Comparison of ENCODE assay signal across 8 mouse cellular contexts in genomic region chrX:73798502-73798901, GRCm38 (mm10). TPM values are rescaled to one million over a fixed set of nuclear protein-coding genes. Genes with fewer than 3 reads are reported as not detected.
DNase-seq lines count a peak whose midpoint lies in the region; ATAC-seq lines count a peak whose summit lies in the region.

No protein-coding gene starts in this region.

- H3K4me1 ChIP-seq in forebrain, embryonic 12.5 days: no peaks in the 10 kb centered on the region

- WGBS in forebrain, embryonic 12.5 days: 51% methylated on average over 9 of the region's 9 CpGs

- H3K4me2 ChIP-seq in forebrain, embryonic 12.5 days: no peak overlapping the region

- peak; percentile 77 for ATAC-seq in forebrain, embryonic 12.5 days (ENCODE audit: low FRiP score)

- no peak overlapping the region for H3K27ac ChIP-seq in forebrain, embryonic 12.5 days

- no peaks in the 10 kb centered on the region for H3K9me3 ChIP-seq in forebrain, embryonic 12.5 days

- H3K27me3 ChIP-seq in forebrain, embryonic 12.5 days: no peaks in the 10 kb centered on the region

- peak; percentile 75 for DNase-seq in Muller cell, postnatal 12 days (ENCODE audit: inconsistent ontology term)
- peak; percentile 48 for DNase-seq in c-Kit-positive CD71-positive TER-119-positive erythroid progenitor cells, embryonic 14.5 days (ENCODE audit: low spot score)
- DNase-seq in heart, postnatal 4 days: peak; percentile 83
- peak; percentile 54 to 71 for DNase-seq in layer of hippocampus, postnatal 10 days (ENCODE audit: low spot score in 2 of 2)
- DNase-seq in lung, postnatal 36 days: peak; percentile 82
- peak; percentile 75 for DNase-seq in retina, postnatal 1 day
- DNase-seq in urinary bladder, postnatal 36 days (ENCODE audit: low spot score in 2 of 2): peak; percentile 58 to 69

- H3K4me3 ChIP-seq in forebrain, embryonic 12.5 days (replicated peaks): no peak overlapping the region

- peaks cover 13% of the 10 kb centered on the region; the same call in 1 of the 2 replicates for H3K36me3 ChIP-seq in forebrain, embryonic 12.5 days (replicated peaks)

- no peak overlapping the region for H3K9ac ChIP-seq in forebrain, embryonic 12.5 days

RNA-seq across cellular contexts. Expression of gene Ssr4, which starts 11.7 kb away (rescaled TPM):
- 106 and 117 TPM in 2 replicates for polyA plus RNA-seq in forebrain, embryonic 12.5 days (2016; fragmentation: Nextera tagmentation; extraction: Ambion mirVana)
- total RNA-seq in heart, postnatal 4 days (2021): 100 to 1,000 TPM; 107 to 109 TPM
- 100 to 1,000 TPM; 101 to 104 TPM for total RNA-seq in layer of hippocampus, postnatal 10 days (2021)

RNA-seq across cellular contexts. Expression of gene Idh3g, which starts 11.8 kb away (rescaled TPM):
- polyA plus RNA-seq in forebrain, embryonic 12.5 days (2016; fragmentation: Nextera tagmentation; extraction: Ambion mirVana): 163 and 164 TPM in 2 replicates
- 100 to 1,000 TPM; 401 to 448 TPM for total RNA-seq in heart, postnatal 4 days (2021)
- total RNA-seq in layer of hippocampus, postnatal 10 days (2021): 100 to 1,000 TPM; 151 to 157 TPM

RNA-seq across cellular contexts. Expression of gene Srpk3, which starts 24.3 kb away (rescaled TPM):
- 0.95 and 1.3 TPM in 2 replicates for polyA plus RNA-seq in forebrain, embryonic 12.5 days (2016; fragmentation: Nextera tagmentation; extraction: Ambion mirVana)
- 10 to 100 TPM; 49.2 to 50.9 TPM for total RNA-seq in heart, postnatal 4 days (2021)
- 1 to 10 TPM; 2.2 to 3.8 TPM for total RNA-seq in layer of hippocampus, postnatal 10 days (2021)

RNA-seq across cellular contexts. Expression of gene Pdzd4, which starts 26.3 kb away (rescaled TPM):
- 2.3 and 2.6 TPM in 2 replicates for polyA plus RNA-seq in forebrain, embryonic 12.5 days (2016; fragmentation: Nextera tagmentation; extraction: Ambion mirVana)
- 1 to 10 TPM; 3.2 to 3.4 TPM for total RNA-seq in heart, postnatal 4 days (2021)
- total RNA-seq in layer of hippocampus, postnatal 10 days (2021): 100 to 1,000 TPM; 110 to 111 TPM

RNA-seq across cellular contexts. Expression of gene Plxnb3, which starts 41.6 kb away (rescaled TPM):
- 0.08 and 0.19 TPM in 2 replicates for polyA plus RNA-seq in forebrain, embryonic 12.5 days (2016; fragmentation: Nextera tagmentation; extraction: Ambion mirVana)
- under 1 TPM; 0.54 to 0.67 TPM for total RNA-seq in heart, postnatal 4 days (2021)
- total RNA-seq in layer of hippocampus, postnatal 10 days (2021): 1 to 10 TPM; 6.5 to 7.9 TPM

Comparison
In these comparisons a context has a peak if more than half of its experiments do, and no peak if none do; other contexts are left out.
1. RNA of gene Srpk3, which starts 24.3 kb away (total RNA-seq): 49.2 to 50.9 TPM in heart, postnatal 4 days; 2.2 to 3.8 TPM in layer of hippocampus, postnatal 10 days; every median in the first group is over 10 times any median in the second.
2. Peak in every context shown above with its lines, with median percentiles within 50 percentile points of each other: DNase-seq.